Mouse (Mus musculus) layer of hippocampus, adult 9-11 months (tissue): ENCODE data around the gene Guca2a.
"Not testable (repeated sequence)": the region's sequence is repeated elsewhere in the genome, so short reads cannot be mapped to it uniquely, and the experiment has no call there.

Source experiments
- DNase-seq: peaks from one replicate; pipeline ENCODE4 v3.0.0; 2022

Guca2a gene

DNA sequence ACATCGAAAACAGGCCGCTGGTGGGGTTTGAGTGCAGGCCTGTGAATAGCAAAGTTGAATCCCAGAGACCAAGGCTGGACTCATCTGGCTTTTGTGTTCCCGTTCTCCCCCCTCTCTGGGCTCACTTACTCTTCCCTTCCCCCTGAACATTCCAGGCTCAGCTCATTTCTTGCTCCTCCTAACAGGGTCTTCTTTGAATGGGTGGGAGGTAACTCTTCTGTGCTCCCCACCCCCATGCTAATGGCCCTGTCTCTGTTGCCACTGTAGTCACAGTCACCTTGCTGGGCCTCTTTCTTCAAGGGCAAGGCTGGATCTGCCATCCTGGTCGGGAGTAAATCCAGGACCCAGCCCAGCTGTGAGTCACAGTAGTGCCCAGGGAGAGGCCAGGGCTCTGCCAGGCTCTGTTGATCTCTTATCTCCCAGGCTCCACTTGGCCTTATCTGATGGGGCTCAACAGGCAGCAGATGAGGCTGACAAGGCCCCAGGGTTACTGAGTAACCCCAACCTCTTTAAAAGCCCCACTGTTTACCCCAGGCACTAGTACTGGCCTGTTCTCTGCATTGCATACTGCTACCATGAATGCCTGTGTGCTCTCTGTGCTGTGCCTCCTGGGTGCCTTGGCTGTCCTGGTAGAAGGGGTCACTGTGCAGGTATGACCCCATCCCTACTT is at the start of gene Guca2a:
TSS of gene Guca2a (plus strand) at position 529 of the 670 bp plus-strand sequence.
- DNase-seq = no peak

DNA sequence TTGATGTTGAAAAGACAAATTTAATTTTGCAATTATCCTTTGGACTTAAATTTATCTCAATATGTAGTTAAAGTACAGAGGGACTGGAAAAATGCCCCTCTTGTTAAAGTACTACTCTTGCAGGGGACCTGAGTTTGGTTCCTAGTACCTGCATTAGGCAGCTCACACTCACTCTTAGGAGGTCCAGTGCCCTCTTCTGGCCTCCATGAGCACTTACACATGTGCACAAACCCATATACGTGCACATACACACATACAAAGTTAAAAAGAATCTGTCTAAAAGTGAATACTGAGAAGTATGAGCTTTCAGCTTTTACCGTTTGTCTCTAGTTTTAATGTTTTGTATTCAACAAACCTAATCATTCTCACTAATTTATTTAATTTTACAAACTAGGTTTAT is 49.5 kb upstream of the Guca2a start:
- no peak for DNase-seq

DNA sequence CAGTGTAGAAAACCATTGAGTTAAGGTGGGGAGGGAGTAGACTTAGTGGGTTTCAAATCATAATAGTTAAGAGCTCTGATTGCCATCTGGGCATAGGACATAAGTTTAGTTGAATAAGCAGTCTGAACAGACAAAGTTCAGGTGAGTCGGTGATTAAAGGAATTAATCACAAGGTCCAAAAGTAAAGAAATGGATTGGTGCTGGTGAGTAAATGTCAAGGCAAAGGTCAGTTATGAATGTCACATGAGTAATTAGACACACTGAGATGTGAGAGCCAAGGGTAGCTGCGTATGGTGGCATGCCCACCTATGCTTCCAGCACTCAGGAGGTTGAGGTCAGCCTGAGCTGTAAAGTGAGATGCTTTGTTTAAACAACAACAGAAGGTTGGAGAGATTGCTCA is 48.1 kb upstream of the Guca2a start:
- DNase-seq = no peak

DNA sequence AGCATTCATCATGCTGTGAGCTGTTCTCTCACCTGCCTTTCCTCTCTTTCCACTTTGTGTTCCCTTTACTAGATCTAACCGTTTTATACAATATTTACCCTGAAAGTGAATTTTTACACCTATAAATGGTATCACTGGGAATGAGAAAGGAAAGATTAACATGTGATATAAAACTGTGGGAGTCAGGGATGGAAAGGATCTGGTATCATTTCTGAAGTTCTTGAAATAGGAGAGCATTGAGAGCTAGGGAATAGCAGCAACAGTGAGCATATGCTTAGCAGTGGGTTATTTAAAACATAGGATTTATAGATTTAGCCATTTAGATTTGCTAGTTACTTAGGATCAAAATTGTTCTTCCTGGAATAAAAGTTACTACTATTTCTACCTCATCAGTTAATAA is 47.5 kb upstream of the Guca2a start:
- no peak for DNase-seq

DNA sequence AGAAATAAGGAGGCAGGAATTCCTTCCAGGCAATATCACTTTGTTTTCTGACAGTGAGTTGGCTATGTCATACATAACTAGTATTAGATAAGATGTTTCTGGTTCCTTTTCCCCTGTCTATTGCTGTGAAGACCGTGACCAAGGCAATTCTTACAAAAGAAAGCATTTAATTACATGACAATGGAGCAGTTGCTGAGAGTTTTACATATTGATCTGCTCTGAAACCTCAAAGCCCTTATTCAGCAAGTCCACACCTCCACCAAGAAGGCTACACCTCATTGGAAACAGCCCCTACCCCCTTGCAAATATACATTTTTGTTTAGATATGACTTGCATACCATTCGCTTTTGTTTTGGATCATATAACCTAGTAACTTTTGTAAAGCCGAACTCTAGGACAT is 45.0 kb upstream of the Guca2a start:
- DNase-seq = no peak

DNA sequence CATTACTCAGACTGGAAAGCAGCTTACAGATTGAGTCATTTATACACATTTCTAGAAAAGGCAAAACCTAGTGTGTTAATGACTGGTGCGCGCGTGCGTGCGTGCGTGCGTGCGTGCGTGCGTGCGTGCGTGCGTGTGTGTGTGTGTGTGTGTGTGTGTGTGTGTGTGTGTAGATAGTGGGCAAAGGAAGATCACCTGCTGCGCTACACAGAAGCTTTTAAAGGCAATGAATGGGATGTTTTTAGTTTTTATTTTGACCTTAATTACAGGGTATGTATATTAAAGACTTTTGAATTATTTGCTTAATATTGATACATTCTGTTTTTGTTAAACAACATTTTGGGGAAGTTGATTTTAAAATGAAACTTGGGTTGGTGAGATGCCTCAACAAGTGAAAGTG is 43.2 kb upstream of the Guca2a start:
- no peak for DNase-seq

DNA sequence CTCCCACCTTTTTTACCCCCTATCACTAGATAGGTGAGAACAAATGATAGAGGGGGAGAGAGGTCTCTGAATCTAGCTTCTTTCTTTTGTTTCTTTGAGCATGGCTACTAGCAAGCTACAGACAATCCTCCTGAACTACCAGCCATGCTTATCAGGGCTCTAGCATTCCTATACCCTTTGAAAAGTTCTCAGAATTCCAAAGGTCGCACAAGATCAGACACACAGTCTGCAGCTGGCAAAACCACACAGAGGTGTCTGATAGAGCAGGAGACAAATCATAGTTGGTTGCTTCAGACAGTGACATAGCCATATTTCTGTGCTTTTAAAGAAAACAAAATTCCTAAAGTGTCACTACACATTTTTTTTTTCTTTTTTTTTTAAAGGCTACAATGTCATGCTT is 37.9 kb upstream of the Guca2a start:
- DNase-seq = no peak

DNA sequence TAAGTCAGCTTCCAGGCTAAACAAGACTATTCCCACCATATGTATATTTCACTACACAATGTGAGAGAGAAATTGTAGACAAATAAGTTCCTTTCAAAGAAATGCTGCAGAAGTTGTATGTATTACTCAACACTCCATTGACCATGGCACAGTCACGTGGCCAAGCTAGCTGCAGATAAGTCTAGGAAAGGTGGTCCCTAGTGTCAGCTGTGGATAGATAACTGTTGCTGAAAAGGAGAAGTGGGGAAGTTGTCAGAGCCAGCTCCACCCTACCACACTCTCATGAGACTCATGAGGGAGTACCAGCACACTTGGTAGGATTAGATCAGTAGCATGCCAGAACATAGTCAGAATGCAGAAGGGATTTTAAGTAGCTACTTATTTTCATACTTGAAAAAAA is 28.0 kb upstream of the Guca2a start:
- no peak for DNase-seq

DNA sequence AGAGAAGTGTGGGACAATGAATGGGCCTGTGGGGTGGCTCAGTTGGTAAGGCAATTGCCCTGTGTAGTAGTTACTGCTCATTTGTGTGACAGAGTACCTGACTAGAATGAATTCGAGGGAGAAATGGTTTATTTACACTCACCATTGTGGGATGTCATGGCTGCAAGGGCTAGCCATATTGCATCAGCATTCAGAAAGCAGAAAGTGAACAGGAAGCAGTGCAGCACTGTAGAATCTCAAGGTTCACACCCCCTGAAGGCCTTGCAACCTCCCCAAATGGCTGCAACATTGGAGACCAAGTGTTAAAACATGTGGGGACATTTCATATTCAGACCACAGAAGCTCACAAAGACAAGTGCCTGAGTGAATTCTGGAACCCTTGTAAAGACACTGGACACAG is 23.4 kb upstream of the Guca2a start:
- no peak for DNase-seq

DNA sequence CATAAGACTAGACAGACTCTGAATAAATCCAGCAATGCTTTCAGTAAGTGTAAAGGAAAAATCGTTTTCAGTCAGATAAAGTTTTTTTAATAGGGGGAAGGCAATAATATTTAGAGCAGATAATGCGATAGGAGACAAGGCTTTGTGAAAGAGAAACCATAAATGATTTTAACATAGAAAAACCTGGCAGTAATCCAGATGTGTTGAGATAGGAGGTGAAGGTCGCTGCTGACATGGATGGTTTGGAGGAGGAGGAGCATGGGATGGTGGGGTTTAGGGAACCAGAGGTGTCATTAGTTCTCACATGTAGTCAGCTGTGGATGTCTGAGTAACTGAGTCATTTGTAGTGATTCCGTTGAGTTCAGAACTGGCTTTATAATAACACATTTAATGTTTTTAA is 22.8 kb upstream of the Guca2a start:
- DNase-seq = no peak

DNA sequence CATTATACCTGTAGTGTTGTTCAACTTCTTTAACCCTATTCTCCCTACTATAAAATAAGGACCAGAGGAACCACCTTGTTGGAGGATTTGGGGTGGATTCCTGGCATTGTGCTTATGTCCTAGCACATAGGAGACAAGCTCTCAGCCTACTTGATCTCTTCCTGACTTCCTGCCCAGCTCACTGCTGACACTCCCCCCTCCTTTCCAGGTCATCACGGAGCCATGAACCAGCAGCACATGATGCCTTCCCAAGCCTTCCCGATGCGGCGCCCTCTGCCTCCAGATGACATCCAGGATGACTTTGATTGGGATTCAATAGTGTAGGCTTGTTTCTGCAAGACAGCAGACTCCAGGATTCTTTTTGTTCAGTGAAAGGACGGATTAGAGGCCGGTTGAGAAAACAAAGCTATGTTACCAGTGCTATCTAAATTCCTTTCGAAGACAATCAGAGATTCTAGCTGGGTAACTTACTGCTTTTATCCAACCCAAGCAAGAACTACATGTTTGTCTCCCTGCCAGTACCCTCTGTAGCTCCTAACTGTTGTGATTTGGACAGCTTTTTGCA is 11.3 kb upstream of the Guca2a start:
- no peak for DNase-seq

DNA sequence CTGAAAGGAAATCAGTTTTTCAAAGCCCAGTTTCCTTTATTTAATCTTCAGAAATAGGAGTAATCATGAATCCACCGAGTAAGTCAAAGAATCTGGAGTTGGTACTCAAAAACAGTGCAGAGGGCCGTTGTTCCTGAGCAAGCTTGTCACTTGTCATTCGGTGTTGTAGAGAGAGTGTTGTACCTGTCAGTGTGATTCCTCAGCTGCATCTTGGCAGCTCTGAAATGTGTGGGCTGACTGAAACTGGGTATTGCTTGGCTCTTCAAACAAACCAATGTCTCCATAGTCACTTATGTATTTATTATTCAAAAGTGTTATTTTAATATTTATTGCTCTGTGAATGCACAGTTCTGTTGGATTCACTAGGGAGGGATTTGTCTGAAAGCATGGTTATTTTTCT is 10.6 kb upstream of the Guca2a start:
- DNase-seq = no peak

DNA sequence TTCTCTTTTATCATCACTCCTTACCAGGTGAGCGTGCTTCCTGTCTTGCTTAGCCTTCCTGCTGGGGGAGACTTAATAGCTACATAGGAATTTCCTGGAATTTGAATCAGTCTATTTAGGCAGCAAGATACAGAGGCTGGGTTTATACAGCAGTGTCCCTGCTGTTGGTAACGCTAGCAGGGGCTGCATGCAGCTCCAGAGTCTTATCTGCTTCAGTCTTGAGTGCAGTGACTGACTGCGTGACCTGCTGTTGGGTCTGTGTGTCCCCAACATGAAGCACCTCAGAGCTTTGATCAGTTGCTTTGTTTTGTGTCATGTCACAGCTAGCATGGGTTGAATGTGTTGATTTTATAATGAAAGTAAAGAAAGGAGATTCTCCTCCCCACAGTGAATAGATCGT is 10.2 kb upstream of the Guca2a start:
- no peak for DNase-seq

DNA sequence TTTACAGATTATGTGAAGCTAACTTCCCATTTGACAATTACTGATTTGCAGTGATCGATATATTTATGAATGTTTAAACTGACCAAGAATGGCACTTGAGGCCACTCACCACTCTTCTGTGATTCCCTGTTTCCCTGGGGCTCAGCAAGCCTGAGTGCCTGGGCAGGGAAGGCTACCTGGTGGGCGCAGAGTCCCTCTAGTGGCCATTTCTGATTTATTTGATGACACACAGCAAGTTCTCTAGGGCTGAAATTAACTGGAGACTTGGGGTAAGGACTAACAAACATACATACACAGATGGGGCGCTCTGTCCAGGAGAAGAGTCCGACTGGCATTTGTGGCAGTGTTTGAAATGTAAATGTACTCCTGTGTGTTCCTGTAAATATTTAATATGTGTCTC is 9.1 kb upstream of the Guca2a start:
- DNase-seq = not testable (repeated sequence)

DNA sequence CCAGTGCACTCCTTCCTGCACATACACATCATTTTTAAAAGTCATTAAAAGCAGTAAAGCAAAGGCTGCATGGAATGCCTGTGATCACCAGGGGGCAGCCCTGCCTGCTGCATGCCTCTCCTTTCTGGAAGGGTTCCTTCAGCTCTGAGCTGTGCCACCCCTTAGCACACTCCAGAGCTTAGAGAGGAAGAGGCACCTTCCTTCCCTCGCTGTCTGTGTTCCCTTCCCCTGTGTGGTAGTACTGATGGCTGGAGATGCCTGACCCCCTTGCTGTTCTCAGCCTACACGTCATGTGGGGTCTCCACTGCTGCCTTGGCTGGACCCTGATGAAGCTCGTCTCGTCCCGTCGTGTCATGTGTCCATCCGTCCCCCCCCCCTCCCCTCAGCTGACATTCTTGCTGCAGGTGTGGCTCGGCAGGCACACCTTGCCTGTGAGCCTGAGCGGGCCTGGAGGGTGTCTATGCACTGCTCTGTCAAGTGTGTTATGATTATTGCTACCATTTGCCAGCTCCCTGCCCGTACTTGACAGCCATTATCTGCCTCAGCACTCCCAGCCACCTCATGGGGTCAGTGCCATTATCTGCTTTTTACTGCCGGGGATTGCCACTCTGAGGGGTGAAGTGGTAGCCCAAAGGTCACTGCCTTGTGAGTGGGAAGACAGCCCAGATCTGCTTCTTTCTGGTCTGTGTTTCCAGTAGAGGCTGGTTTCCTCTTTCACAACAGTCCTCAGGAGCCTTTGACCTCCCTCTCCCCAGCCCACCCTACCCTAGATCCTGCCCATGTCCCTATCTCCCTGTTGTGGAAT is 6.2 kb upstream of the Guca2a start:
- DNase-seq = peak; percentile 45

DNA sequence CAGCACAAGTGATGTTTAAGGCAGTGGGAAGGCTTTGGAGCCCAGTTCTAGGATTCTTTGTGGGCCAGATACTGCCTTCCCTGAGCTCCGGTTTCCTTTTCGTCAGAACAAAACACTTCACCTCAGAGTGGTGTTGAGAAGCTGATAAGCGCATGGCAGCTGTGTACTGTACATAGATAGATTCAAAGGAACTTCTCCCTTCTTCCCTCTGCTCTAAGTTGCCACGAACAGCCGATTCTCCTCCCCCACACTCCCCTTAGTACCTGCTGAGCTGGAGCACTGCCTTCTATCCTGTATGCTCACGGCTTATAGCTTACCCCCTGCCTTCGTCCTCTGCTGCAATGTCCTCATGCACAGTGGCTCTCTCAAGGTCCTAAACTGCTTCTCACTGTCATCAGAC is 4.8 kb upstream of the Guca2a start:
- DNase-seq = no peak

DNA sequence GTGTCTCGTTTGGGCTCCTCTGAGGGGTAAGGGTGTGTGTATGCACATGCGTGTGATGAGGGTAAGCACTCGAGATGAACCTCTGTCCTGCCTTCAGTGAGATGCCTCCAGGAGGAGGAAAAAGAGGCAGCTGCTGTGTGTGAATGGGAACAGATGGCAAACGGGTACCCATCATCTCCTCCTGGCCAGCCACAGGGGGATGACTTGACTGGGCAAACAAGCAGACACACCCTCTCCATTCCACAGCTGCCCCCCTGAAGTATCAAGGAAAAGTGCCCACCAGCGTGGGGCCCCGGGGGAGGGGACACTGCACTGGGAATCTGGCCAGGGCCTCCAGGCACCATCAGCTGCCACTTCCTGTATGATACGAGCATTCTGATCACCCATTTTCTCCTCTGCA is 4.2 kb upstream of the Guca2a start:
- peak; percentile 21 for DNase-seq

DNA sequence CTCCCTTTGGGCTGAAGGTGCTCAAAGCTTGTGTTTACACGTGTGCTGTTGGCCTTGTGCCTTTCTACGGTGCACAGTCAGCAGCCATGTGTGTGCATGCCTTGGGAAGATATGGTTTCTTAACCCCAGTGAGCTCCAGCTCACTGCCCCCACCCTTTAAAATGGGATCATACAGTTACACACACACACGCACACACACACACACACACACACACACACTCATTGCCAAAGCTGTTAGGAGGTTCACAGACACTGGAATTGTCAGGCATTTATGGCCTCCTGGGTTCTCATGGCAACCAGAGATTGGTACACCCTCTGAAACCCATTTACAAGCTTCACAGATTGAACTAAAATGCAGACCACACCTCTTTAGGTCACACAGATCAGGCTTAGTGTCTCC is 3.6 kb upstream of the Guca2a start:
- DNase-seq = no peak

DNA sequence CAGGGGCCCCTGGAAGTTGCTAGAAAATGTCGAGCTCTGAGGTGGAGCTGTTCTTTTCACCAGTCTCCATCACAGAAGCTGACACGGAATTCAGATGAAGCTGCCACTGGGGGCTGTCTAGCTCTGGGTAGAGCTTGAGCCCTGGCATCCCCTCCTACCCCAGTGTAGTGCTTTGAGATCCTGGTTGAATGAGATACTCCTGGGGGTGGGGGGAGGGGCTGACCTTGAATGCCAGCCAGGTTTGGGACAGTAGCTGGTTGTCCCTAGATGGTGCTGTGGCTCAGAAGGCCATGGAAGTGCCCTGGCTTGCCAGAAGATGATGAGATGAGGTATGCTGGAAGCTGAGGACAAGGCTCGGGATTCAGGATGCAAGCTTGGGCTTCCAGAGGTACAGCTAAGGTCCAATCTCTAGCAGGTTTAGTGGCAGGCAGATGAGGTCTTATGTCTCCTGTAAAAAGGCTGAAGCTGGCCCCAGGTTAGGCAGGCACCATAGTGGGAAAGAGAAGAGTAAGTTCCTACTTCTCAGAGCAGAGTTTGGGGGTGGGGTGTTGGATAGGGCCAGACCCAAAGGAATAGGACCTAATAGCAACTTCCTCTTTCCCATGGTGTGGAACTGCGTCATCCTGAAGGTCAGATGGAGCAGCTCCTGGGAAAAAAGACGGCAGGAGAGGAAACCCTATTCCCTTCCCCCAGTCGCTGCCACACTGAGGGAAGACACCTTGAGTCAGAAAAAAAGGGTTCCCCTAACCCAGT is 2.4 kb upstream of the Guca2a start:
- DNase-seq = no peak

DNA sequence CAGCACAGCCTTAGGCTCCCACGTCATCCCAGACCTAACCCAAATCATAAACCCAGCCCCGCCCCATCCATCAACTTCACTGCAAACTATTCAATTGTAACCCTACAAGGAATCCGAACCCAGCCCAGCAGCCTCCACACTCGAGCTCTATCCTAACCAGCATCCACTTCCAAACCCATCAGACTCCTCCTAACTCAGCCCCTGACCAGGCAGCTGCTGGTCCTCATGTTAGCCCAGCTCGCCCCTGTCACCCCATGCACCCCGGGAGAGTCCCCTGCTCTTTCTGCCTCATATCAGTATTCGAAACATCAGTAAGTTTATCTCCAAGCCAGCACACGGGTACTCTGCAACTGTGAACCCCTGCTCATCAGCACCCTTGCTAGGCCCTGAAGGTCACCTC is 1.8 kb upstream of the Guca2a start:
- no peak for DNase-seq

DNA sequence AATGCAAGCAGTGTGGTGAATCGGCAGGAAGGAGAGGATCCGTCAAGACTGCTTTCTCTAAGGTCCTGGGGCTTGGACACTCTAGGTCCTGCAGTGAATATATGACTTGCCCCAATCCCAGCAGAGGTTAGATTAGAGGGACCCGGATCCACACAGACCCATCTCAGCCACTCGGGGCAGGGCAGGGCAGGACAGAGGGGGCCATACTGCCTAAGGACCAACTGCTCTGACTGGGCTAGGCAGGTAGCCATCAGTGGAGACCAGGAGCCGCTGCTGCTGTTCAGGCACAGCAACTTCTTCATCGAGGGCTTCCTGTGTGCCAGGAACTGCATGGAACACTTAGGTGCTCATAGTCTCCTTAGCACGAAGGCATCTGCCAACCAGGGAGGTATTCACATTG is 773 bp upstream of the Guca2a start:
- no peak for DNase-seq

DNA sequence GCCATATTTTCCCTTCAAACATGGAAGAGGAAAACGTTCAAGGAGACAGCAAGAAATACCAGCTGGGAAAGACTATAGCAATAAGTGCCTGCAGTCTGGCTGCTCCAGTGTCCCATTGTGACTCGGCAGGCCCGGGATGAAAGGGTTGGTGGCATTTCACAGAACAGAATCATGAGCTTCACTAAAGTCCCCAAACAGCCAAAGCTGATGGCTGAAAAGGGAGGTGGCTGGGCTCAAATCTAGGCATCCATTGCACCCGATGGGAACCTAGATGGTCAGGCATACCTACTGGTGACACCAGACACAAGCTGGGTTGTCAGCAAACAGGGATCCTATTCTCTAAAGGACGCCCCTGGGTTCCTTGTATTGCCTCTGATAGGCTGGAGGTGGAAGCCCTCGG is 442 bp downstream of the Guca2a start:
- no peak for DNase-seq

DNA sequence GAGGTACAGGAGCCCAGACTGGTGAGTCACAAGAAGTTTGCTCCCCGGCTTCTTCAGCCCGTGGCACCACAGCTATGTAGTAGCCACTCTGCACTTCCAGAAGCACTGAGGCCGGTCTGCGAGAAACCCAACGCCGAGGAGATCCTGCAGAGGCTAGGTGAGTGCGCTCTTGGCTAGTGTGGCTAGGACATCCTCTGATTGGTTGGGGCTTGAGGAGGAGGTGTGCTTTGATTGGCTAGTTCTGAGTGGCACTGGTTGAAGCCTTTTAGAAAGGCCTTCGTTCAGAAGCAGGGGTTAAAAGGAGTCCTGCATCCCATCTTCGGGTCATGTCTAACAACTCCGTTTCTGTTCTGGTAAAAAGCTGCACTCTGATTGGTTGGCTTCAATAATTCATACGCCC is 1.2 kb downstream of the Guca2a start:
- no peak for DNase-seq

DNA sequence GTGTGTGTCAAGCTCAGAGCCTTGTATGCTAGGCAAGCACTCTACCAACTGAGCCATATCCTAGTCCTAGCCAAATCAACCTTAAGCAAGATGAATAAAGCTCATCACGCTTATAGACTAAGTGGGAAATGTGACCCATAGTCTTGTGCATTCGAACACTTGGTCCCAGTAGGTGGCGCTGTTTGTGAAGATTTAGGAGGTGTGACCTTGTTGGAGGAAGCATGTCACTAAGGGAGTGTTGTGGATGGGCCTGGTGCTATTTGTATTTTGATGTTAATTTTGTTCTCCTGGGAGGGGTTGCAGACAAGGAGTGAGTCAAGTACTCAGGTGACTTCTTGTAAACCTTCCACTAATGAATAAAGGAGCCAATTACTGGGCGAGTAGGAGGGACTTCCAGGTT is 5.2 kb downstream of the Guca2a start:
- no peak for DNase-seq
